Mouse (Mus musculus) C2C12 (cell line): ENCODE measurements at regions not wholly inside any gene's neighbourhood (a gene's known extent, or its start where the extent isn't known, plus 50 kb on each side); places are given as distances from the start of the nearest gene placed in this dataset.

Experiments
- H3K27me3 ChIP-seq: one replicate; pipeline ENCODE4 v1.6.1; 2011; ENCODE audit not compliant: control insufficient read depth, insufficient read depth, insufficient read length
- H3K36me3 ChIP-seq: one replicate; pipeline ENCODE4 v1.6.1; 2011; ENCODE audit not compliant: control insufficient read depth, insufficient read depth
- H3K4me3 ChIP-seq: one replicate; pipeline ENCODE4 v1.5.1; 2011; ENCODE audit warnings: mild to moderate bottlenecking, control low read depth; ENCODE audit not compliant: poor library complexity, insufficient read depth, severe bottlenecking
- H3K79me2 ChIP-seq: one replicate; pipeline ENCODE4 v1.6.1; 2011; ENCODE audit not compliant: control insufficient read depth, insufficient read depth
- H3K79me3 ChIP-seq: one replicate; pipeline ENCODE4 v1.6.1; 2011; ENCODE audit warnings: low read depth, control low read depth
- H3ac ChIP-seq: one replicate; pipeline ENCODE3; 2011; ENCODE audit warnings: low read depth; ENCODE audit not compliant: control insufficient read depth, insufficient read length
- CEBPB ChIP-seq: IDR thresholded peaks from one replicate; pipeline ENCODE4 v1.6.1; 2011; ENCODE audit warnings: low read depth, mild to moderate bottlenecking, control low read depth, moderate library complexity
- CTCF ChIP-seq: IDR thresholded peaks from one replicate; pipeline ENCODE4 v1.5.1; 2011; ENCODE audit not compliant: control insufficient read depth, insufficient read depth, insufficient read length
- FOSL1 ChIP-seq: IDR thresholded peaks from one replicate; pipeline ENCODE4 v1.8.0; 2011; ENCODE audit warnings: mild to moderate bottlenecking, low read length; ENCODE audit not compliant: poor library complexity, insufficient read depth, severe bottlenecking
- MAX ChIP-seq: IDR thresholded peaks from one replicate; pipeline ENCODE4 v1.6.1; 2011; ENCODE audit warnings: mild to moderate bottlenecking, control low read depth
- MYOD1 ChIP-seq: IDR thresholded peaks from one replicate; pipeline ENCODE4 v1.6.1; 2011; ENCODE audit warnings: low read depth; ENCODE audit not compliant: control insufficient read depth, insufficient read length
- MYOG ChIP-seq: IDR thresholded peaks from one replicate; pipeline ENCODE4 v1.6.1; 2011; ENCODE audit not compliant: control insufficient read depth, insufficient read length; ENCODE audit errors: extremely low read depth
- USF1 ChIP-seq: IDR thresholded peaks from one replicate; pipeline ENCODE4 v1.6.1; 2011; ENCODE audit warnings: low read depth, mild to moderate bottlenecking, control low read depth, moderate library complexity

GRCm38 (mm10) chr13:111098738-111099137, 156.1 kb upstream of the Actbl2 start:
- TF ChIP-seq MAX (no peak), CTCF (no peak), USF1 (no peak), CEBPB (no peak), MYOG (no peak), FOSL1 (no peak), MYOD1 (no peak)
- Histone ChIP-seq H3ac (no peak overlapping the region), H3K79me2 (no peaks in the 10 kb centered on the region), H3K36me3 (no peaks in the 10 kb centered on the region), H3K4me3 (no peak overlapping the region), H3K27me3 (no peaks in the 10 kb centered on the region), H3K79me3 (no peaks in the 10 kb centered on the region)

GRCm38 (mm10) chr13:111099252-111099651, 155.6 kb upstream of the Actbl2 start:
- Histone ChIP-seq H3K36me3 (no peaks in the 10 kb centered on the region), H3K79me2 (no peaks in the 10 kb centered on the region), H3ac (no peak overlapping the region), H3K27me3 (no peaks in the 10 kb centered on the region), H3K79me3 (no peaks in the 10 kb centered on the region), H3K4me3 (no peak overlapping the region)
- no peak for TF ChIP-seq USF1

- Histone ChIP-seq H3K4me3 (no peak overlapping the region), H3ac (no peak overlapping the region), H3K27me3 (no peaks in the 10 kb centered on the region), H3K79me3 (no peaks in the 10 kb centered on the region), H3K79me2 (no peaks in the 10 kb centered on the region), H3K36me3 (no peaks in the 10 kb centered on the region)
- no peak for TF ChIP-seq MAX
Measured at GRCm38 (mm10) chr13:111100448-111100847, 154.4 kb upstream of the Actbl2 start.

GRCm38 (mm10) chr13:111104567-111105219, 150.1 kb upstream of the Actbl2 start:
- no peak overlapping the region for H3ac ChIP-seq
- no peaks in the 10 kb centered on the region for H3K79me3 ChIP-seq
- no peaks in the 10 kb centered on the region for H3K36me3 ChIP-seq
- no peak overlapping the region for H3K4me3 ChIP-seq
- H3K27me3 ChIP-seq: no peaks in the 10 kb centered on the region
- TF ChIP-seq MYOG (no peak), USF1 (no peak), CEBPB (no peak), CTCF (no peak), MYOD1 (no peak), FOSL1 (no peak), MAX (no peak)
- no peaks in the 10 kb centered on the region for H3K79me2 ChIP-seq

GRCm38 (mm10) chr13:111131108-111131507, 123.7 kb upstream of the Actbl2 start:
- Histone ChIP-seq H3ac (no peak overlapping the region), H3K36me3 (no peaks in the 10 kb centered on the region), H3K27me3 (no peaks in the 10 kb centered on the region), H3K4me3 (no peak overlapping the region), H3K79me3 (no peaks in the 10 kb centered on the region), H3K79me2 (no peaks in the 10 kb centered on the region)
- TF ChIP-seq MYOD1 (no peak), USF1 (no peak), MAX (no peak), FOSL1 (no peak), CTCF (no peak)

- TF ChIP-seq MYOG (no peak), MYOD1 (no peak), CTCF (no peak), USF1 (no peak)
- H3ac ChIP-seq: no peak overlapping the region
- no peaks in the 10 kb centered on the region for H3K79me2 ChIP-seq
- no peaks in the 10 kb centered on the region for H3K79me3 ChIP-seq
- H3K36me3 ChIP-seq: no peaks in the 10 kb centered on the region
- no peaks in the 10 kb centered on the region for H3K27me3 ChIP-seq
- no peak overlapping the region for H3K4me3 ChIP-seq
Measured at GRCm38 (mm10) chr13:111136392-111136791, 118.4 kb upstream of the Actbl2 start.
